Mouse (Mus musculus) neural tube, embryonic 13.5 days (tissue): ENCODE data around the gene Cdk2ap2. TPM values are rescaled to one million over a fixed set of nuclear protein-coding genes. Genes with fewer than 3 reads are reported as not detected.
"Not testable (repeated sequence)": the region's sequence is repeated elsewhere in the genome, so short reads cannot be mapped to it uniquely, and the experiment has no call there.

Experiments
- ATAC-seq: fragments of 200-750 bp; cut with Nextera tagmentation; 2 replicates; pipeline ENCODE4 v1.8.0; 2017; ENCODE audit warnings: low read depth, mild to moderate bottlenecking, moderate TSS enrichment, moderate library complexity
- H3K27ac ChIP-seq: fragments of 300-500 bp; sonication (generic); replicated peaks from 2 replicates; pipeline ENCODE4 v1.5.1; 2015; ENCODE audit warnings: moderate library complexity, mild to moderate bottlenecking, inconsistent platforms
- H3K27me3 ChIP-seq: fragments of 300-500 bp; sonication (generic); 2 replicates; pipeline ENCODE4 v1.6.1; 2015; ENCODE audit warnings: mild to moderate bottlenecking, inconsistent platforms
- H3K36me3 ChIP-seq: fragments of 300-500 bp; sonication (generic); 2 replicates; pipeline ENCODE4 v1.6.1; 2015; ENCODE audit warnings: mild to moderate bottlenecking, inconsistent platforms
- H3K4me1 ChIP-seq: fragments of 300-500 bp; sonication (generic); replicated peaks from 2 replicates; pipeline ENCODE4 v1.6.1; 2015; ENCODE audit warnings: inconsistent platforms
- H3K4me2 ChIP-seq: fragments of 300-500 bp; sonication (generic); 2 replicates; pipeline ENCODE4 v1.6.1; 2015; ENCODE audit warnings: inconsistent platforms, mild to moderate bottlenecking, moderate library complexity
- H3K4me3 ChIP-seq: fragments of 300-500 bp; sonication (generic); 2 replicates; pipeline ENCODE4 v1.5.1; 2015; ENCODE audit warnings: mild to moderate bottlenecking, inconsistent platforms
- H3K9ac ChIP-seq: fragments of 300-500 bp; sonication (generic); 2 replicates; pipeline ENCODE4 v1.6.1; 2015; ENCODE audit warnings: moderate library complexity, mild to moderate bottlenecking, inconsistent platforms
- H3K9me3 ChIP-seq: fragments of 300-500 bp; sonication (generic); 2 replicates; pipeline ENCODE4 v1.6.1; 2016; ENCODE audit warnings: inconsistent platforms
- WGBS: fragments of 180-500 bp; shearing (Covaris S2); methylation state at CpG from one replicate; pipeline ENCODE4 v1.1.7; 2015; 5-methylcytosine and 5-hydroxymethylcytosine counted together
- polyA plus RNA-seq: library from polyadenylated mRNA; unstranded; fragments of >200 nt; fragmentation: Nextera tagmentation; extraction: Ambion mirVana; gene quantifications from 2 replicates; pipeline ENCODE4 v1.2.1, GENCODE M21; 2015

The Cdk2ap2 gene
- polyA plus RNA-seq, 1 experiment from 2014 or later: 86.4 TPM

- H3K9me3 ChIP-seq, H3K4me2 ChIP-seq, H3K4me3 ChIP-seq, H3K27me3 ChIP-seq, H3K9ac ChIP-seq, H3K27ac ChIP-seq, ATAC-seq: not testable (repeated sequence)
- 78% methylated on average over 6 of the region's 6 CpGs for WGBS
- H3K36me3 ChIP-seq: peaks cover 31% of the 10 kb centered on the region
- H3K4me1 ChIP-seq: peaks cover 10% of the 10 kb centered on the region; the same call in 1 of the 2 replicates
Measured at GRCm38 (mm10) chr19:4135229-4135962, 38.4 kb downstream of the Cdk2ap2 start.

- H3K27ac ChIP-seq, H3K9ac ChIP-seq, H3K9me3 ChIP-seq, H3K4me2 ChIP-seq, H3K4me3 ChIP-seq, ATAC-seq, H3K27me3 ChIP-seq: not testable (repeated sequence)
- H3K36me3 ChIP-seq: peaks cover 26% of the 10 kb centered on the region
- H3K4me1 ChIP-seq: peaks cover 10% of the 10 kb centered on the region; the same call in 1 of the 2 replicates
- 25% methylated on average over 8 of the region's 8 CpGs for WGBS
Measured at GRCm38 (mm10) chr19:4135963-4136345, 39.0 kb downstream of the Cdk2ap2 start.

- Histone ChIP-seq H3K36me3 (peaks cover 20% of the 10 kb centered on the region), H3K4me2 (no peak overlapping the region), H3K4me3 (no peak overlapping the region), H3K27me3 (no peaks in the 10 kb centered on the region), H3K9ac (no peak overlapping the region), H3K4me1 (peaks cover 10% of the 10 kb centered on the region; the same call in 1 of the 2 replicates), H3K27ac (no peak overlapping the region), H3K9me3 (no peaks in the 10 kb centered on the region)
- WGBS: 82% methylated on average over 5 of the region's 5 CpGs
- ATAC-seq: no peak
Measured at GRCm38 (mm10) chr19:4136463-4136862, 39.5 kb downstream of the Cdk2ap2 start.

DNA sequence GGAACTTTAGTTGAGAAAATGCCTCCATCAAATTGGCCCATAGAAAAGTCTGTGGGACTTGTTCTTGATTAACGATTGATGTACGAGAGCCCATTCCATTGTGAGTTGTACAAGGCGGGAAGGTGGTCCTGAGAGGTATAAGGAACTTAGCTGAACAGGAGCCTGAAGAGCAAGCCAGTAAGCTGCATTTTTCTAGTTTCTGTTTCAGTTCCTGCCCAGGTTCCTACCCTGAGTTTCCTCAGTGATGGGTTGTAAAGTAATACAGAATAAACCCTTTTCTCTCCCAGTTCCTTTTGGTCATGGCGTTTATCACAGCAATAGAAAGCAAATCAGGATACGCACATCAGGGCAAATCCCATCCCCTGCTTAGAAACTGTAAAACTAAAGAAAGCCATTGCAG is 40.9 kb downstream of the Cdk2ap2 start:
- Histone ChIP-seq H3K36me3 (peaks cover 6% of the 10 kb centered on the region), H3K27ac (no peak overlapping the region), H3K27me3 (no peaks in the 10 kb centered on the region), H3K4me2 (no peak overlapping the region), H3K9me3 (no peaks in the 10 kb centered on the region), H3K4me1 (peaks cover 10% of the 10 kb centered on the region; the same call in 1 of the 2 replicates), H3K4me3 (no peak overlapping the region), H3K9ac (no peak overlapping the region)
- WGBS: 75% methylated on average over 5 of the region's 5 CpGs
- ATAC-seq: no peak

- H3K27ac ChIP-seq: no peak within 1 kb of the TSS
- no peaks in the 10 kb centered on the region for H3K9me3 ChIP-seq
- H3K9ac ChIP-seq: no peak within 1 kb of the TSS
- no peak within 1 kb of the TSS for H3K4me2 ChIP-seq
- peaks cover 10% of the 10 kb centered on the region; the same call in 1 of the 2 replicates for H3K4me1 ChIP-seq
- H3K27me3 ChIP-seq: no peaks in the 10 kb centered on the region
- no peaks in the 10 kb centered on the region for H3K36me3 ChIP-seq
- no peak within 1 kb of the TSS for H3K4me3 ChIP-seq
- ATAC-seq: no peak
- 73% methylated on average over 2 of the region's 2 CpGs for WGBS
Measured at GRCm38 (mm10) chr19:4139446-4139845, 42.5 kb downstream of the Cdk2ap2 start, which contains the start of gene Gpr152. Gpr152 (plus strand) TSS chr19:4139787.

GRCm38 (mm10) chr19:4140147-4140546 is 43.2 kb downstream of the Cdk2ap2 start:
- no peak overlapping the region for H3K27ac ChIP-seq
- no peak overlapping the region for H3K4me3 ChIP-seq
- no peaks in the 10 kb centered on the region for H3K9me3 ChIP-seq
- H3K4me1 ChIP-seq: peaks cover 10% of the 10 kb centered on the region; the same call in 1 of the 2 replicates
- H3K36me3 ChIP-seq: no peaks in the 10 kb centered on the region
- H3K4me2 ChIP-seq: no peak overlapping the region
- no peak overlapping the region for H3K9ac ChIP-seq
- ATAC-seq: no peak
- WGBS: 78% methylated on average over 6 of the region's 6 CpGs
- H3K27me3 ChIP-seq: no peaks in the 10 kb centered on the region

- WGBS: 91% methylated on average over 18 of the region's 18 CpGs
- Histone ChIP-seq H3K4me3 (no peak overlapping the region), H3K4me2 (no peak overlapping the region), H3K36me3 (no peaks in the 10 kb centered on the region), H3K9me3 (no peaks in the 10 kb centered on the region), H3K27ac (no peak overlapping the region), H3K9ac (no peak overlapping the region), H3K4me1 (peaks cover 11% of the 10 kb centered on the region), H3K27me3 (no peaks in the 10 kb centered on the region)
- no peak for ATAC-seq
Measured at GRCm38 (mm10) chr19:4142416-4143173, 45.6 kb downstream of the Cdk2ap2 start.

GRCm38 (mm10) chr19:4143759-4144268 is 46.8 kb downstream of the Cdk2ap2 start, which contains the start of gene Cabp4:
Cabp4 (minus strand) TSS chr19:4144033.
- Histone ChIP-seq H3K4me1 (peaks cover 16% of the 10 kb centered on the region), H3K4me3 (no peak within 1 kb of the TSS), H3K9me3 (no peaks in the 10 kb centered on the region), H3K27ac (no peak within 1 kb of the TSS), H3K36me3 (no peaks in the 10 kb centered on the region), H3K4me2 (no peak within 1 kb of the TSS), H3K27me3 (no peaks in the 10 kb centered on the region), H3K9ac (no peak within 1 kb of the TSS)
- 84% methylated on average over 7 of the region's 7 CpGs for WGBS
- ATAC-seq: no peak

DNA sequence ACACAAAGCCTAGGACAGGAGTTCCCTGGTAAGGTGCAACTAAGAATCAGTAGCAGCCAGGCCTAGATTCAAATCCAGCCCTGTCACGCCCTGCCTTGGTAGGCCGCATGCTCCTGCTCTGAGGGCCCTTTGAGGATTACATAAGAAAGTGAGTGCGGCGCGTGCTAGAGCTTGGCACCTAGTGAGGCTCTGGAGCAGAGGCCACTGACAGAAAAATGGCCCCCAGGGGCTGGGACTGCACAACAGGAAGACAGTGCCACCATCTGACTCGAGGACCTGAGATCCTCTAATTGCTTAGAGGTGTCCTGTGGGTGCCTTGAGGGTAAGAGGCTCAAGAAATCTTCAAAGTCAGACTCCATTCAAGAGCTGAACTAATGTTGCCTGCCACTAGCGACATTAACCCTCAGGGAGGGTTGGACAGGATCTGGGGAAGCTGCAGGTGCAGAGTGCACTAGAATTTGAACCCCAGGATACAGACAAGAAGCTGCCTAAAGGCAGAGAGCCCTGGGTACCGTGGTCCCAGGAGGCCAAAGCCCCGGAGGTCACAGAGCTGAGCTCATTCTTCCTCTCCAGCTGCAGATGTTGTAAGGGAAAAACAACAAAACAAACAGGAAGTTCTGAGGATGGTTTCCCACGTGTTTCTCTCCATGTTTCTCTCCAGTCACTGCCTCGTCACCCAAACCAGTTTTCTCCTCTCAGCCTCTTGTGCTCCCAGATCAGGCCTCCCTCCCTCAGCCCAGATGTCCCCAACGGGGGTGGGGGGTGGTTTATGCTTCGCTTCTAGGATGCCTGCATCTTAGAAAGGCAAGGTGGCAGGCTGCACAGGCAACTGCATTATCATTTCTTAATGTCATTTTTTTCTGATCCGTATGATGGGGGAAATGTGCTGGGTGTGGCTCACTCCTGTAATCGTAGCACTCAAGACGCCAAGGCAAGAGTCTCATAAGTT is 47.8 kb downstream of the Cdk2ap2 start:
- H3K27me3 ChIP-seq: no peaks in the 10 kb centered on the region
- no peak overlapping the region for H3K9ac ChIP-seq
- H3K36me3 ChIP-seq: 0 out of 2 replicates have a peak, but pooled peaks cover under 1% of the 10 kb centered on the region
- H3K9me3 ChIP-seq: no peaks in the 10 kb centered on the region
- WGBS: 85% methylated on average over 16 of the region's 16 CpGs
- H3K4me3 ChIP-seq: no peak overlapping the region
- no peak overlapping the region for H3K4me2 ChIP-seq
- ATAC-seq: no peak
- no peak overlapping the region for H3K27ac ChIP-seq
- peaks cover 19% of the 10 kb centered on the region for H3K4me1 ChIP-seq

- no peak for ATAC-seq
- Histone ChIP-seq H3K27me3 (no peaks in the 10 kb centered on the region), H3K36me3 (peaks cover 12% of the 10 kb centered on the region), H3K4me3 (no peak overlapping the region), H3K27ac (no peak overlapping the region), H3K9me3 (no peaks in the 10 kb centered on the region), H3K9ac (no peak overlapping the region), H3K4me1 (peaks cover 23% of the 10 kb centered on the region), H3K4me2 (no peak overlapping the region)
- 84% methylated on average over 5 of the region's 5 CpGs for WGBS
Measured at GRCm38 (mm10) chr19:4145936-4146335, 49.0 kb downstream of the Cdk2ap2 start.

- Histone ChIP-seq H3K9me3 (no peaks in the 10 kb centered on the region), H3K9ac (no peak overlapping the region), H3K27me3 (no peaks in the 10 kb centered on the region), H3K4me3 (no peak overlapping the region), H3K27ac (no peak overlapping the region), H3K4me1 (peaks cover 23% of the 10 kb centered on the region), H3K36me3 (peaks cover 16% of the 10 kb centered on the region), H3K4me2 (no peak overlapping the region)
- 65% methylated on average over 12 of the region's 12 CpGs for WGBS
- no peak for ATAC-seq
Measured at GRCm38 (mm10) chr19:4146366-4147021, 49.5 kb downstream of the Cdk2ap2 start.
